Mouse (Mus musculus) adipocyte (in vitro differentiated cells): Measurements from ENCODE around the gene Vps16.
A peak's percentile ranks its signal among the peaks of the same experiment; 100 is the strongest.

Experiments
- DNase-seq: peaks from one replicate; pipeline ENCODE4 v3.0.0-alpha.2; 2016; ENCODE audit warnings: low spot score

Gene Vps16

GRCm38 (mm10) chr2:130424126-130424853 lies at the start of gene Vps16, which contains the start of gene Pced1a:
Vps16 (plus strand) TSS chr2:130424339.
Pced1a (minus strand) TSS chr2:130424701.
- DNase-seq = peak; percentile 92

DNA sequence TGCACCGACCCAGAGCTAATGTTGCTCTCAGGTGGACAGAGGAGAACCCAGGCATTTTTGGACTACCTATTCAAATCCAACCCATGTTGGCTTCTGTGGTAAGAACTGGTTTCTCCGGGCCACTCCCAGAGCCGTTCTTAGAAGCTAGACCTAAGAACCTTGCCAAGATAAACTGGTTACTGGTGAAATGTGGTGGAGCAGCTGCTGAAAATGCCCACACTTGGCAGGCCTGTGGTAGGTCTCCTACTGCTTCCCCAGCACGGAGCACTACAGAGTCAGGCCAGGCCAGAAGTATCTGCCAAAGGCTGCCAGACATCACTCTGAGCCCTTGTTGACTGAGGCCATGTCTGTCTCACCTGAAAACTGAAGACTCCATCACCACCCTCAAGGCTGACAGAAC lies 49.2 kb upstream of the Vps16 start:
- no peak for DNase-seq

DNA sequence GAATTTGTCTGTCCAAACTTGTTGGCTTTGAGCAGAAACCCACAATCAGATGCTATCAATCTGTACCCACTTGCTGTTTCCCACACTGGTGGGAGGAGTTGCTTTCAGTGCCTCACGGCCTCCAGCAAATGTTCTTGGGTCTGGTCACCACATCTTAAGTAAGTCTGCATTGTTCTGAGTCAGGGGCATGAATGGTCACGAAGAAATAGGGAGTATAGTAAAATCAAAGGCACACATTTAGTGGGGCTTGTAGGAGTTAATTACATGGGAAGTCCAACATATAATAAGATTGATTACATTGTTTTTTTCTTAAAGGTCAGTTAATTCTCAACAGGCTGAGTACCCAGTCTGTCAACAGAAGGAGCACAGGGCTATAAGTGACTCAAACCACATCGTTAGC lies 40.9 kb upstream of the Vps16 start:
- no peak for DNase-seq

DNA sequence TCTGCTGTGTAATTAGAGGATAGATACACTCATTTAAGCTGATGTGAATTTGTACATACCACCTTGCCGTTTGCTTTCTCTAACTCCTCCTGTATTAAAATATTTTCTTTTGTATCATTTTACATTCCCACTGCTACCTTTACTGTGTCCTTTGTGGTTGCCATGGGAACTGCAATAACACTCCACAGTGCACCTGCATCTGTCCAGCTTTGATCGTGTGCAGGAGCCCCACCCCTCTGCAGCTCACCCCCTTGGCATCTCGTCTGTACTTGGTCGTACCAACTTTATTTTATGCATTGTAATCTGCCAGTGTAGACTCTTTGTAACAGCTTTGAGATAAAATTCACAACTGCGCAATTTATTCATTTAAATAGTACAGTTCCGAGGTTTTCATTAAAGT lies 40.2 kb upstream of the Vps16 start:
- no peak for DNase-seq

DNA sequence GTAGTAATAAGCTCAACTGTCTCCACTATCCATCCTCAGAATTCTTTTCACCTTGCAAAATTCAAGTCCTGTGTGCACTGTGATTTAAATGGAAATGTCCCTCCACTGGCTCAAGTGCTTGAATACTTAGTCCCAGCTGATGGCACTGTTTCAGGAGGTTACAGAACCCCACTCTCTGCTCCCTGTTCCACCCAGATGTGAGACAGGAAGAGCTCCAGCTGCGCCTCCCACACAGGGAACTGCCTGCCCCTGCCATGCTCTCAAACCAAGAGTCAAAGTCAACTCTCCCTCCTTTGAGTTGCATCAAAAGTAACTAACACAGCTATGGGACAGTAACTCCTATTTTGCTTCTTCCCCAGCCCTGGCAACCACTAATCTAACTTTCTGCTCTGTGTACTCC lies 37.9 kb upstream of the Vps16 start:
- DNase-seq = no peak

- DNase-seq = no peak
Measured at GRCm38 (mm10) chr2:130388796-130389195, 35.3 kb upstream of the Vps16 start.

- no peak for DNase-seq
Measured at GRCm38 (mm10) chr2:130390993-130391625, 33.0 kb upstream of the Vps16 start.

DNA sequence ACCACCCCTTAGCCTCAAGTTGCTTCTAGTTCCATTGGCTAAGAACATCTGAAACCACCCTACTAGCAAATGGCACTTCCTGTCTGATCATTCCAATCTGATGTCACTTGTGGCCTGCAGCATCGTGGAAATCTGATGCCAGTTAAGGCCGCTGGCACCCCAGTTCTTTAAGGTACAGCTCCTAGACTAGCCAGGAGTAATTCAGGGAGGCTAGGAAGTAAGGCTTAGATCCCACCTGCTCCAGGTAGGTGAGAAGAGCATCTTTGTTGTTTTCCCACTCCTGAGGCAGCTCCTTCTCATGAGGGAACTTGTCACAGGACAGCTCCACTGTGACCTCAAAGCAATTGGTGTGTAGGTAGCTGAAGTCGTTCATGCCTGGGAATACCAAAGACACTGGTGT lies 31.3 kb upstream of the Vps16 start:
- no peak for DNase-seq

DNA sequence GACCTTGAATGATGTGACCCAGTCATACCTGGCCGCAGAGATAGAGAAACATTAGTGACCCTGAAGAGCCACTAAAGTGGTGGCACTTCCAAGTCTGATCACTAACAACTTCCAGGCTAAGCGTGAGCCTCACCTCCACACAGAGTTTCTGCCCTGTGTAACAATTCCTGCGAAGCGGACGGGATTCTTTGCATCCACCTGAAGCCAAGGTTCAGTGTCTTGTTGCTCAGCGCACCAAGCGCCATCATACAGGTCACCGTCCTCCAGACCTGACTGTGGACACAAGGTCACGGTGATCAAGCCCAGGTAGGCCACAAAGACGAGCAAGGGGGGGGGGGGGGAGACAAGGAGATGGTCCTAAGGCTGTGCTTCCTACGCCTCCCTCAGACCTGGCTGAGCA lies 28.4 kb upstream of the Vps16 start:
- no peak for DNase-seq

GRCm38 (mm10) chr2:130397186-130397985 lies 26.8 kb upstream of the Vps16 start, which contains the start of gene Cpxm1:
Cpxm1 (minus strand) TSS chr2:130397574.
- DNase-seq = no peak

DNA sequence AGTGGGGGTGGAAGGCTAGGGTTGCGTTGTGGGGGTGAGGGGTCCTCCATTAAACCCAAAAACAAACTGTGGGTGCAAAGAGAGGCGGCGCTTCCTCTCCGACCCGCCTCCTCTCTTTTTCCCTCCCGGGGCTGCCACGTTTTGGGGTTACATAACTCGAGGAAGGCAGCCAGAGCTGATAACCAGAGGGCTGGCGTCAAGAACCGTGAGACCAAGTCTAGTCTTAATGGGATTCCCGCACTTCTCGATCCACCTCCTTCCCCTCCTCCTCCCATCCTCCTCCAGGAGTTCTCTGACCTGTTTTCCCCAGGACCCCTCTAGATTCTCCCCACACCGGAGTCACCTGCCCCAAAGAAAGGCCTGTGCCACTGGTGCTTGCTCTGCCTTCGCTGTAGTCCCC lies 26.0 kb upstream of the Vps16 start:
- no peak for DNase-seq

- DNase-seq = no peak
Measured at GRCm38 (mm10) chr2:130400046-130400445, 24.1 kb upstream of the Vps16 start.

DNA sequence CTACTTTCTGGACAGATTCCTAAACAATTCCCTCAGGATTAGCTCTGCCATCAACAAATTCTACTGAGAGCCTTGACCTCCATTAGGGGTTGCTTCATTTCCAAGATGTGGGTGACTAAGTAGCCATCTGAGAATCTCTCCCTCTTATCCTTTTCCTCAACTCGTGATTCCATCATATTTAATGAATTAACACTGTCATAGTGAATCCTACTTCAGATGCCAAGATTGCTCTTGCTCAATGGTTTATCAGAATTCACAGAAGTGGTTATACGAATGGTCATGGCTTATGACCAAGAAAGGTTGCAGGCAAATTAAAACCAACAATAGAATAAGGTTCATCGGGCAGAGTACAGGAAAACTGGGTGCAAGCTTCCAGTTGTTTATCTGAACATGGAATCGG lies 22.2 kb upstream of the Vps16 start:
- DNase-seq = peak; percentile 35

DNA sequence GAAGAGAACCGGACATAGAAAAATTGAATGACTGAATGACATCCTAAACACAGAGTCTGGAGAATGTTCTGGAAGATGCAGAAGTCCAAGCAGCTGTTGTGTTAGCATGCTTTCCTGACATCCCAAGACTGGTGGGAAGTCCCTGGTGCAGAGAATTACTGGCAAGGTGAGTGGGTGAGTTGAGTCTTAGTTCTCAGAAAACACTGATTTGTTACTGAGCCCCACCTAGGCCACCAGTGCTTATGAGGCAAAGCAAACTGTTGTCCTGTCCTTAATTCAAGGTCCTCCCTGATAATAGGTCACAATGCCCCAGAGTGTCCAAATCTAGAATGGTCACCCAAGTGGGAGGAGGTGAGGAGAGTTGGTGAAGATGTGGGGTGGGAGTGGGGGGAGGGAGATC lies 19.2 kb upstream of the Vps16 start, which contains the start of the genes Gm28372 and 1700020A23Rik:
Gene Gm28372, plus strand, starts transcription at position 301 of the 400 bp plus-strand sequence.
Gene 1700020A23Rik, plus strand, starts transcription at position 321 of the 400 bp plus-strand sequence.
- DNase-seq = no peak

GRCm38 (mm10) chr2:130406178-130406577 lies 18.0 kb upstream of the Vps16 start, which contains the start of gene Tmem239:
Tmem239 (plus strand) TSS chr2:130406478.
- no peak for DNase-seq

- no peak for DNase-seq
Measured at GRCm38 (mm10) chr2:130408194-130408593, 15.9 kb upstream of the Vps16 start.

GRCm38 (mm10) chr2:130411558-130412495 lies 12.3 kb upstream of the Vps16 start:
- peak; percentile 85 for DNase-seq

DNA sequence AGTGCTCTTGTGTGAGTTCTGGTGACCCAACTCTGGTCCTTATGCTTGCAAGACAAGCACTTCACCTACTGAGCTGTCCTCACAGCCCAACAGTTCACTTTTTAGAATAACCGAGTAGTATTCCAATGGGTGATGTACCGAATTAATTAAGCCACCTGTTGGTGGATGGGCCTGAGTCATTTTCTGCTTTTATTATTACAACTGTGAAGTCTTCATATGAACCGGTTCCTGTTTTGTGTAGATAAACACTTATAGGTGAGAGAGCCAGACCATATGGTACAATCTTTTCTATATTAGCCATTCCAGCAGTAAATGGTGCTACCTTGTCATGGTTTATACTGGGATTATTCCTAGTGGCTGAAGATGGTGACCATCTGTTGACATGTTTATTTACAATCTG lies 11.4 kb upstream of the Vps16 start:
- no peak for DNase-seq

GRCm38 (mm10) chr2:130414094-130414856 lies 9.9 kb upstream of the Vps16 start:
- no peak for DNase-seq

- DNase-seq = no peak
Measured at GRCm38 (mm10) chr2:130421781-130422620, 2.1 kb upstream of the Vps16 start.
